Mouse (Mus musculus) CH12.LX (cell line): ENCODE measurements around the gene Intu.

Experiments
- CTCF ChIP-seq, 2 experiments: IDR thresholded peaks in 1 of 2; conservative IDR thresholded peaks in 1 of 2; 2 replicates each; pipeline ENCODE4 v1.5.1; 2011 to 2012; ENCODE audit warnings: low read depth in 2 of 2, low read length in 2 of 2, improper control_type of control experiment in 1 of 2, inconsistent platforms in 1 of 2, mild to moderate bottlenecking in 1 of 2, moderate library complexity in 1 of 2
- EP300 ChIP-seq: IDR thresholded peaks from 2 replicates; pipeline ENCODE4 v1.6.1; 2011; ENCODE audit warnings: low read length, improper control_type of control experiment
- GABPA ChIP-seq: IDR thresholded peaks from 2 replicates; pipeline ENCODE4 v1.6.1; 2012; ENCODE audit warnings: low read depth, low read length, improper control_type of control experiment, inconsistent platforms; ENCODE audit not compliant: insufficient replicate concordance
- KAT2A ChIP-seq: IDR thresholded peaks from 2 replicates; pipeline ENCODE4 v1.6.1; 2012; ENCODE audit warnings: low read length, improper control_type of control experiment, inconsistent platforms; ENCODE audit not compliant: insufficient replicate concordance
- MAX ChIP-seq: IDR thresholded peaks from 2 replicates; pipeline ENCODE4 v1.6.1; 2011; ENCODE audit warnings: low read length, improper control_type of control experiment
- POLR2A ChIP-seq: IDR thresholded peaks from 2 replicates; pipeline ENCODE4 v1.6.1; 2011; ENCODE audit warnings: low read depth, mild to moderate bottlenecking, improper control_type of control experiment, low read length
- UBTF ChIP-seq: IDR thresholded peaks from 2 replicates; pipeline ENCODE4 v1.6.1; 2012; ENCODE audit warnings: low read depth, mild to moderate bottlenecking, inconsistent platforms, low read length, improper control_type of control experiment, moderate library complexity
- USF1 ChIP-seq: IDR thresholded peaks from 2 replicates; pipeline ENCODE4 v1.6.1; 2014; ENCODE audit warnings: low read depth, mild to moderate bottlenecking, inconsistent platforms, low read length, improper control_type of control experiment

GRCm38 (mm10) chr3:40522446-40522845 is 8.6 kb upstream of the Intu start:
- TF ChIP-seq POLR2A: no peak
- no peak for TF ChIP-seq USF1
- no peak for TF ChIP-seq UBTF
- peak; percentile 25; the same call in 1 of the 2 replicates for TF ChIP-seq MAX
- no peak for TF ChIP-seq CTCF (conservative IDR thresholded peaks at IDR 0.05 in 1 of 2, IDR thresholded peaks at IDR 0.05 in 1 of 2; ENCODE audit: low read depth in 2 of 2, low read length in 2 of 2)
- TF ChIP-seq EP300: no peak
- no peak for TF ChIP-seq GABPA
- no peak for TF ChIP-seq KAT2A
